Mouse (Mus musculus) neural tube, embryonic 15.5 days (tissue): Measurements from ENCODE around the gene Gm20388. TPM values are rescaled to one million over a fixed set of nuclear protein-coding genes. Genes with fewer than 3 reads are reported as not detected.

Source experiments
- ATAC-seq: fragments of 200-750 bp; cut with Nextera tagmentation; 2 replicates; pipeline ENCODE4 v1.8.0; 2017; ENCODE audit warnings: mild to moderate bottlenecking, moderate TSS enrichment, moderate library complexity; ENCODE audit not compliant: low FRiP score
- H3K27ac ChIP-seq: fragments of 300-500 bp; sonication (generic); replicated peaks from 2 replicates; pipeline ENCODE4 v1.5.1; 2015; ENCODE audit warnings: mild to moderate bottlenecking, inconsistent platforms
- H3K27me3 ChIP-seq: fragments of 300-500 bp; sonication (generic); replicated peaks from 2 replicates; pipeline ENCODE4 v1.6.1; 2015; ENCODE audit warnings: inconsistent platforms
- H3K36me3 ChIP-seq: fragments of 300-500 bp; sonication (generic); 2 replicates; pipeline ENCODE4 v1.6.1; 2015; ENCODE audit warnings: inconsistent platforms
- H3K4me1 ChIP-seq: fragments of 300-500 bp; sonication (generic); 2 replicates; pipeline ENCODE4 v1.6.1; 2015; ENCODE audit warnings: inconsistent platforms
- H3K4me2 ChIP-seq: fragments of 300-500 bp; sonication (generic); 2 replicates; pipeline ENCODE4 v1.6.1; 2015; ENCODE audit warnings: inconsistent platforms, mild to moderate bottlenecking, moderate library complexity
- H3K4me3 ChIP-seq: fragments of 300-500 bp; sonication (generic); replicated peaks from 2 replicates; pipeline ENCODE4 v1.5.1; 2015; ENCODE audit warnings: mild to moderate bottlenecking, inconsistent platforms
- H3K9ac ChIP-seq: fragments of 300-500 bp; sonication (generic); replicated peaks from 2 replicates; pipeline ENCODE4 v1.6.1; 2015; ENCODE audit warnings: mild to moderate bottlenecking, inconsistent platforms
- H3K9me3 ChIP-seq: fragments of 300-500 bp; sonication (generic); replicated peaks from 2 replicates; pipeline ENCODE4 v1.6.1; 2016; ENCODE audit warnings: inconsistent platforms
- WGBS: fragments of 180-500 bp; shearing (Covaris S2); methylation state at CpG from one replicate; pipeline ENCODE4 v1.1.7; 2015; ENCODE audit warnings: mixed read lengths; 5-methylcytosine and 5-hydroxymethylcytosine counted together
- polyA plus RNA-seq: library from polyadenylated mRNA; unstranded; fragments of >200 nt; fragmentation: Nextera tagmentation; extraction: Ambion mirVana; gene quantifications from 2 replicates; pipeline ENCODE4 v1.2.1, GENCODE M21; 2015

The Gm20388 gene
- polyA plus RNA-seq, 1 experiment from 2014 or later = not detected

DNA sequence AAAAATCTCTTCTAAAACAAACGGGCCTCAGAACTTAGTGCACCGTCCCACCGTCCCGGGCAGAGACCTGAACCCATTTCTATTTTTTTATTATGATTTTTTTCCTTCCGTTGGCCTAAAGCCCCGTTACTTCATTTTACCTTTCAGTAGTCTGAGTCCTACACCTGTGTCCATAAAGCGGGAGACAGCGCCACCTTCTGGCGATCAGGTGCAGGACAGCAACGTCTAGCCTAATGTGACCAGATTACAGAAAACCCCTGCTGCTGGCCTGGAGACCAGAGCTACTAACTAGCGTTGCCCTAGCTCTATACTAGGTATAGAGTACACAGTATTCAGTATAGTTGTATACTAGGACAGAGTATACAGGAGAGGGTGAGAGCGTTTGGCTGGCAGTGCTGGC lies 1602.8 kb downstream of the Gm20388 start:
- Histone ChIP-seq H3K36me3 (no peaks in the 10 kb centered on the region), H3K27ac (no peak overlapping the region), H3K9me3 (no peaks in the 10 kb centered on the region), H3K4me2 (no peak overlapping the region), H3K27me3 (peaks cover 38% of the 10 kb centered on the region), H3K4me3 (no peak overlapping the region), H3K9ac (no peak overlapping the region), H3K4me1 (no peaks in the 10 kb centered on the region)
- 7% methylated on average over 12 of the region's 12 CpGs for WGBS
- peak; percentile 70 for ATAC-seq

DNA sequence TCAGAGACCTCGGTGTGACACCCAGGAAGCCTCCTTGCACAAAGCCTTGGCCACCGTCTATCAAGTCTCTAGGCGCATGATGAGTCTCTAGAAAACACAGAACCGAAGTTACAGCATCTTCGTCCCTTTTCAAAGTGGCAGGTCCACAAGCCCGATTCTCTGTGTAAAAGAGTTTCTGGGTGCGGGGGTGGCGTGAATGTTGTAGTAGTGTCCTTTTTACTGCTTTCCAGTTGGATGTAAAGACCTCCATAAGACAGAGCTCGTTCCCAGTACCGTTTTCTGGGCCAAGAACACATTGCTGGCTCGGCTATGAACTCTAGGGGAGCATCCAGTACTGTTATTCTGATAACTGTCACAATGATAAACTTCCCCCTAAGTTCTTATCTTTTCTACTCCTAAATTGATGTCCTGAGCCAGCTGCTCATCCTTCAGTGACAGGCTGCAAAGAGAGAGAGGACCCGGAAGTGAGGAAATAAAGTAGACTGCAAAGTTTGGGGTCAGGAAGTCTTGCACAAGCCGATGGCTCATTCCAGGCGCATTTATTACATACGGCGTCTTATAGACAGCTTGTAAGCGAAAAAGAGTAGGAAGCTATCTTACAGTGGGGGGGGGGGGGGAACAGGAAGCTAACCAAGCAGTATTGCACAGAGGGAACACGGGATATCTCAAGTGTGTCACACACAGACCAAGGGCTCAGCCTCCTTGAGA lies 1614.6 kb downstream of the Gm20388 start:
- WGBS = 83% methylated on average over 18 of the region's 18 CpGs
- no peak for ATAC-seq
- Histone ChIP-seq H3K9ac (no peak overlapping the region), H3K27me3 (no peaks in the 10 kb centered on the region), H3K4me1 (peaks cover 4% of the 10 kb centered on the region; the same call in 1 of the 2 replicates), H3K4me3 (no peak overlapping the region), H3K36me3 (no peaks in the 10 kb centered on the region), H3K27ac (no peak overlapping the region), H3K9me3 (no peaks in the 10 kb centered on the region), H3K4me2 (no peak overlapping the region)

DNA sequence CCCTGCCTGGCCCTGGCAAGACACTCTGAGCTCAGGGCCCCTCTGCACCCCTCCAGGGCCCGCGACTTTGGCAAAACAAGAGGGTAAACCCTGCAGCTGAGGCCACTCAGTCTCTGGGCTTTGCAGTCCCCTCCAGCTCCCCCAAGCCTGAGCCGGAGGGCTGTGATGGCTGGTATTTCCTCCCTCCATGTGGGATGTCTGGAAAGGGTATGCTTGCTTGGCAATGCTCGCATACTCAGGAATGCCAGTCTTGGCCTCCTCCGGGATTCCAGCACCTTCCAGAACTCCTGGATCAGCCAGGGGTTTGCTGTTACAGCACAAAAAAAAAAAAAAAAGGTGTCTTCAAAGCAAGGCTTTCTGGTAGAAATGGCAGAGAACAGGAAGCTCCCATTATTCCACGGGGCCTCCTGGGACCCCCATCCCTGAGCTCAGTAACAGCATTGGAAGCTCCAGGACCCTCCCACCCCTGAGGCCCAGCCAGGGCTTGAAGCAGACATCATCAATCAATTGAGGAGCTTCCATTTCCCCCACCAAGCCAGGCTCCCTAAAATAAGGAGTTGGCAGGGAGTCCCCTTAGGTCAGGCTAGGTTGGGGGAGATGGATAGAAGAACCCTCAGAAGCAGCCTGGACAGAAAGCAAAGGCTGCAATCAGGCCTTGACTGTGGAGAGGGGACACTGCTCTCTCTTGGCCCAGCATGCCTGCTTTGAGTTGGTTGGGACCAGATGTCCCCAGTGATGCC lies 1616.3 kb downstream of the Gm20388 start:
- 72% methylated on average over 6 of the region's 6 CpGs for WGBS
- Histone ChIP-seq H3K27ac (no peak overlapping the region), H3K4me2 (no peak overlapping the region), H3K4me1 (peaks cover 4% of the 10 kb centered on the region; the same call in 1 of the 2 replicates), H3K9ac (no peak overlapping the region), H3K4me3 (no peak overlapping the region), H3K9me3 (no peaks in the 10 kb centered on the region), H3K36me3 (no peaks in the 10 kb centered on the region), H3K27me3 (no peaks in the 10 kb centered on the region)
- ATAC-seq = no peak

DNA sequence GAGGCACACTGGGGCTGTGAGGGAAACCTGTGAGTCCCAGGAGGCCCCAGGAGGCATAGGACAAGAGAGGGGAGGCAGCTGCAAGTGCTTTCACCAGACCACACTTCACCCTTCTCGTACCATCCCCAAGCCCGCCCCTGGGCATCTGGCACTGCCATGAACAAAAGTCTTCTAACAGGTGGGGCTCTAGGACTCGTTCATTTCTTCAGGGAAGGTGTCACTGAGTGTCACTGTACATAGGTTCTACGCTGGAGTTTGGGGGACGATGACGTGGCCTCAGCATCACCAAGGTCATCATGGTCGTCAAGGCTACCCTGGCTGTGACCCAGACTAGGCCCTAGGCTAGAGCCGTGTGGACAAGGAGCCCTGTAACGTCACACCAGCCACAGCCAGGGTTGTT lies 1617.1 kb downstream of the Gm20388 start:
- peaks cover 4% of the 10 kb centered on the region; the same call in 1 of the 2 replicates for H3K4me1 ChIP-seq
- ATAC-seq = no peak
- H3K4me2 ChIP-seq = no peak overlapping the region
- H3K36me3 ChIP-seq = no peaks in the 10 kb centered on the region
- H3K27me3 ChIP-seq = no peaks in the 10 kb centered on the region
- 86% methylated on average over 9 of the region's 9 CpGs for WGBS
- H3K9me3 ChIP-seq = no peaks in the 10 kb centered on the region
- H3K4me3 ChIP-seq = no peak overlapping the region
- no peak overlapping the region for H3K9ac ChIP-seq
- no peak overlapping the region for H3K27ac ChIP-seq

DNA sequence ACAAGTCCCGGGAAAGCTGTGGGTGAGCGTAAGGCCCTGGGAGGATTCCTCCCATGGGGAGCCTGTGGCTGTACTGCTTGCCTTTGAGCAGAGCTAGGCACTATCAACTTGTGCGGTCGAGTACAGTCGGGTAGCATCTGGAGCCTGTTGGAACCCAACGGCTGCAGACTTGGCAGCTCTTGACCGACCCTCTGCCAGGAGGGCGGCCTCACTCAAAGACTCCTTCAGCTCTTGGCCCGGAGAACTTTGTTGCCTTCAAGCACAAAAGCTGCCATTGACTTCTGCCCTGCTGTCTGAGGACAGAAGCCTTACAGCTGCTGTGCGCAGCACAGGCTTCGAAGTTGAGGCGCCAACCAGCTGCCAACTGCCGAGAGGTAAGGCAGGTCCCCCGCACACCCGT lies 1618.1 kb downstream of the Gm20388 start:
- Histone ChIP-seq H3K9me3 (no peaks in the 10 kb centered on the region), H3K9ac (no peak overlapping the region), H3K4me3 (no peak overlapping the region), H3K4me1 (peaks cover 4% of the 10 kb centered on the region; the same call in 1 of the 2 replicates), H3K27me3 (no peaks in the 10 kb centered on the region), H3K36me3 (no peaks in the 10 kb centered on the region), H3K4me2 (no peak overlapping the region), H3K27ac (no peak overlapping the region)
- WGBS = 88% methylated on average over 15 of the region's 15 CpGs
- ATAC-seq = no peak

DNA sequence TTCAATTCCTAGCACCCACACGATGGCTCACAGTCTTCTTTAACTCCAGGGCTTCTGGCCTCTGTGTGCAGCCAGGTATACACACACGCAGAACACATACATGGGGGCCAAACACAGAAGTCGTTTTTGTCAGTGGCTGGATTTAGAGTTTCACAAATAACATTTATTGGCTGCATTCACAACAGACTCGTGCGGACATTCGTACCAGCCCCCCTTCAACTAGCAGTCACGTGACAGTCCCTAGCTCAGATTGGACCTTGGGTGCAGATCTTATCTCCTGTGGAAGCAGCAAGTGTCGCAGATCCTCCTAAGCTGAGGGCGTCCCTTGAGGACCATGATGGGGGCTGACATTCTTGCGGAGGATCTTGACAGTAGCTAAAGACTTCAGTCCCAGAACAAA lies 1620.0 kb downstream of the Gm20388 start:
- H3K4me2 ChIP-seq = no peak overlapping the region
- H3K4me1 ChIP-seq = peaks cover 4% of the 10 kb centered on the region; the same call in 1 of the 2 replicates
- no peaks in the 10 kb centered on the region for H3K36me3 ChIP-seq
- no peaks in the 10 kb centered on the region for H3K9me3 ChIP-seq
- 85% methylated on average over 10 of the region's 10 CpGs for WGBS
- H3K27ac ChIP-seq = no peak overlapping the region
- H3K9ac ChIP-seq = no peak overlapping the region
- no peak for ATAC-seq
- no peak overlapping the region for H3K4me3 ChIP-seq
- H3K27me3 ChIP-seq = no peaks in the 10 kb centered on the region

DNA sequence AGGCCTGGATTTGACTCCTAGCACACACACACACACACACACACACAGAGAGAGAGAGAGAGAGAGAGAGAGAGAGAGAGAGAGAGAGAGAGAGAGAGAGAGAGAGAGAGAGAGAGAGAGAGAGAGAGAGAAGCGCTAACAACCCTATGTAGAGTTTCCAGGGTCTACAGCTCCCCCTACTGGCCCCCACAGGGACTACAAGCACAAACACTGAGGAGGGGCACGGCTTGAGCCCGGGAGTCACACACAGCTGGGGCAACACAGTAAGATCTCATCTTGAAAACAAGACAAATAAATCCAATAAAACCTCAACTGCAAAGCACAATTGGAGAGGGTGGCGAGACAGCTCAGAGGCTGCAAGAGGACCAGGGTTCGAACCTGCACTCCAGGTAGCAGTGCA lies 1621.7 kb downstream of the Gm20388 start:
- Histone ChIP-seq H3K4me3 (no peak overlapping the region), H3K4me2 (no peak overlapping the region), H3K9ac (no peak overlapping the region), H3K4me1 (no peaks in the 10 kb centered on the region), H3K27ac (no peak overlapping the region), H3K27me3 (no peaks in the 10 kb centered on the region), H3K9me3 (no peaks in the 10 kb centered on the region), H3K36me3 (no peaks in the 10 kb centered on the region)
- ATAC-seq = no peak
- WGBS = 54% methylated on average over 5 of the region's 5 CpGs

DNA sequence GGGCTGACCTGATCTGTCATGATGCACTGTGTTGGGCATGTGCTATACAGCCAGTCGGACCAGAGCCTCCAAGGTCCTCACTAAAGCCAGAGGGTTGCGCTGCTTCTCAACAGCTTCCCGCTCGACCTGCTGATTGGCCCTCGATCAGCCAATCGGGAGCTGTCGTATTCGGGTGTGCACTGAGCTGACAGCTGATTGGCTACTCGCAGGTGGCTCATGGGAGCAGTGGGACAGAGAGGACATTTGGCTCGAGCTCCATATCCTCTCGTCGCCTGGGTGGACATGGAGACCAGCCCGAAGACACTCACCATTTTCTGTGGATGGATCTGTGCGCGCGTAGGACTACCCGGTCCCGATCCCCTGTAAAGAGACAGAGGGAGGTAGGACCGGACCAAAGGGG lies 1631.2 kb downstream of the Gm20388 start:
- 0 out of 2 replicates have a peak, but pooled peaks cover 4% of the 10 kb centered on the region for H3K27me3 ChIP-seq
- no peak for ATAC-seq
- no peak overlapping the region for H3K4me3 ChIP-seq
- no peaks in the 10 kb centered on the region for H3K9me3 ChIP-seq
- no peak overlapping the region for H3K9ac ChIP-seq
- H3K27ac ChIP-seq = no peak overlapping the region
- no peak overlapping the region for H3K4me2 ChIP-seq
- H3K36me3 ChIP-seq = no peaks in the 10 kb centered on the region
- WGBS = 78% methylated on average over 19 of the region's 19 CpGs
- no peaks in the 10 kb centered on the region for H3K4me1 ChIP-seq

DNA sequence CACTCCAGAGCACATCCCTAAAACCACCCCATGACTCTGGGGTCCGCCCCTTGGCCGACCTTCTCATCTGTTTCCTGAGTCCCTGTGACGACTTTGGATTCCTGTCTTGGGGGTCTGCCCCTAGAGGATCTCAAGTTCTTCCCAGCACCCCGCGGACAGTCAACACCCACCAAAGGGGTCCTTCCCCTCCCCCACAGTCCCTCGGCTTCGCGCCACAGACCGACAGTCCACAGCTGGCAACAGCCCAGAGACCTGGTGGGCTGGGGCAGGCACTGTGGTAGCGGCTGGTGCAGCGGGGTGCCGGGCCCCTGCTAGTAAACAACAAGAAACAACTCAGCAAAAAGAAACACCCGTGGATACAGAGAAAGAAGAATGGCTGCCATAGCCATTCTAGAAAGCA lies 1632.3 kb downstream of the Gm20388 start:
- H3K4me2 ChIP-seq = no peak overlapping the region
- no peak overlapping the region for H3K9ac ChIP-seq
- 0 out of 2 replicates have a peak, but pooled peaks cover 4% of the 10 kb centered on the region for H3K27me3 ChIP-seq
- no peak for ATAC-seq
- no peak overlapping the region for H3K27ac ChIP-seq
- no peaks in the 10 kb centered on the region for H3K36me3 ChIP-seq
- H3K9me3 ChIP-seq = no peaks in the 10 kb centered on the region
- H3K4me1 ChIP-seq = no peaks in the 10 kb centered on the region
- 61% methylated on average over 13 of the region's 13 CpGs for WGBS
- H3K4me3 ChIP-seq = no peak overlapping the region

DNA sequence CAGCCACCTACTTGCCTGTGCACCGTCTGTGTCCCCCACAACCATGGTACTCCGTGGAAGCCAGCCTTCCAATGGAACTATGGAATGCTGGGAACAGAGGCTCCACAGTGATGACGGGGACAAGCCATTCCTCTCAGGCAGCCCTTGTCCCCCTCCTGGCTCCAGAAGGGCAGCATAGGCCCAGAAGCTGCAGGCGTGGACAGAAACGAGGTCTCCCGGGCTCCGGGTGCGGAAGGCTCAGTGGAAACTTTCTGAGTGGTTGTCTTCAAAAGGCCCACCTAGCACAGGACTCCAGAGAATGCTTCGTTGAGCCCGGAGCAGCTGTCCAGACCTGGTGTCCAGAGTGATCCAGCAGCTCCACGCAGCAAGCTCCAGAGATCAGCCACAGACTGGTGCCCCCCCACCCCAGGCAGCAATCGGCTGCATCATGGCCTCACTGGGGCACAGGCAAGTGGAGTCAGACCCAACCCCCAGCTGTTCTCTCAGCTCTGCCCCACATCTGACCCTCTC lies 1633.7 kb downstream of the Gm20388 start, which contains the start of gene 1700018B08Rik:
Gene 1700018B08Rik, minus strand, starts transcription at position 45 of the 510 bp plus-strand sequence.
- 89% methylated on average over 12 of the region's 12 CpGs for WGBS
- ATAC-seq = no peak
- H3K4me2 ChIP-seq = no peak within 1 kb of the TSS

DNA sequence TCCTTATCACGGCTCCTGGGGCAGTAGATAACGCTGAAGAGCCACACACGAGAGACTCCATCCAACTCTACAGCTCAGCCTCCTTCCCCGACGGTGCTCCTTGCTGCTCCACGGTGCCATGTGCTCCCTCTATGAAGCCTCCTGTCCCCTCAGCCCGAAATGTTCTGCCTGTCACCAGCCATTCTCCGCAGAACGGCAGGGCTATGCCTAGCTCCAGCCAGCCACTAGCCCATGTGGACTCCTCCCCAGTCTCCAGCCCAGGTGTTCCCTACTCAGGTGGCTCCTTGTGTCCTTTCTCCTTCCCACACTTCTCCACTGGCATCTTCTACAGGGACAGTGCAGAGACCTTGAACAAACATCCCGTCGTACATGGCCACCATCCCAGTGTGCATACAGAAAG lies 1634.3 kb downstream of the Gm20388 start:
- Histone ChIP-seq H3K9ac (no peak overlapping the region), H3K4me2 (no peak overlapping the region), H3K4me3 (no peak overlapping the region), H3K36me3 (peaks cover 8% of the 10 kb centered on the region), H3K4me1 (no peaks in the 10 kb centered on the region), H3K27ac (no peak overlapping the region), H3K27me3 (0 out of 2 replicates have a peak, but pooled peaks cover 4% of the 10 kb centered on the region), H3K9me3 (no peaks in the 10 kb centered on the region)
- WGBS = 79% methylated on average over 11 of the region's 11 CpGs
- no peak for ATAC-seq

More for the DNA sequence above, 1633.7 kb downstream of the Gm20388 start, which contains the start of gene 1700018B08Rik:
- Histone ChIP-seq H3K36me3 (peaks cover 2% of the 10 kb centered on the region), H3K9ac (no peak within 1 kb of the TSS), H3K4me1 (no peaks in the 10 kb centered on the region), H3K27me3 (0 out of 2 replicates have a peak, but pooled peaks cover 4% of the 10 kb centered on the region), H3K4me3 (no peak within 1 kb of the TSS), H3K27ac (no peak within 1 kb of the TSS), H3K9me3 (no peaks in the 10 kb centered on the region)
